Mouse (Mus musculus) kidney, adult 11 months (tissue): ENCODE results near the gene Kmt5a.
"Not testable (repeated sequence)": the region's sequence is repeated elsewhere in the genome, so short reads cannot be mapped to it uniquely, and the experiment has no call there.

Experiments used
- DNase-seq: peaks from one replicate; pipeline ENCODE4 v3.0.0; 2022

Kmt5a gene

GRCm38 (mm10) chr5:124483655-124484396, 44.1 kb downstream of the Kmt5a start:
- no peak for DNase-seq

GRCm38 (mm10) chr5:124485654-124486053, 45.9 kb downstream of the Kmt5a start:
- no peak for DNase-seq

GRCm38 (mm10) chr5:124488885-124489284, 49.2 kb downstream of the Kmt5a start:
- DNase-seq, result no peak

GRCm38 (mm10) chr5:124491732-124492131, 52.0 kb downstream of the Kmt5a start:
- no peak for DNase-seq

GRCm38 (mm10) chr5:124492618-124493017, 52.9 kb downstream of the Kmt5a start:
- DNase-seq, result no peak

- DNase-seq, result no peak
These were observed 53.7 kb downstream of the Kmt5a start for GRCm38 (mm10) chr5:124493455-124493854.

- DNase-seq, result no peak
These were observed 55.8 kb downstream of the Kmt5a start for GRCm38 (mm10) chr5:124495547-124495946.

GRCm38 (mm10) chr5:124496614-124497514, 57.1 kb downstream of the Kmt5a start:
- no peak for DNase-seq

- DNase-seq, result peak; percentile 42
These were observed 58.6 kb downstream of the Kmt5a start for GRCm38 (mm10) chr5:124498221-124498876.

- no peak for DNase-seq
These were observed 59.3 kb downstream of the Kmt5a start for GRCm38 (mm10) chr5:124499001-124499400.

GRCm38 (mm10) chr5:124500037-124500436, 60.3 kb downstream of the Kmt5a start:
- DNase-seq, result not testable (repeated sequence)

- DNase-seq, result no peak
These were observed 60.8 kb downstream of the Kmt5a start for GRCm38 (mm10) chr5:124500573-124500972.

GRCm38 (mm10) chr5:124501541-124501940, 61.8 kb downstream of the Kmt5a start:
- no peak for DNase-seq

GRCm38 (mm10) chr5:124503742-124504141, 64.0 kb downstream of the Kmt5a start:
- DNase-seq, result no peak

- DNase-seq, result no peak
These were observed 65.5 kb downstream of the Kmt5a start for GRCm38 (mm10) chr5:124505235-124505634.

GRCm38 (mm10) chr5:124506731-124507359, 67.1 kb downstream of the Kmt5a start:
- DNase-seq, result no peak

- no peak for DNase-seq
These were observed 69.5 kb downstream of the Kmt5a start for GRCm38 (mm10) chr5:124509200-124509599.

- DNase-seq, result peak; percentile 89
These were observed 70.1 kb downstream of the Kmt5a start for GRCm38 (mm10) chr5:124509742-124510237.

- DNase-seq, result no peak
These were observed 70.9 kb downstream of the Kmt5a start for GRCm38 (mm10) chr5:124510536-124511050.
